Mouse (Mus musculus): ENCODE measurements around the gene Dnajb12. TPM values are rescaled to one million over a fixed set of nuclear protein-coding genes. Genes with fewer than 3 reads are reported as not detected.

The Dnajb12 gene
- 10 to 100 TPM; 28.4 to 33.0 TPM for total RNA-seq (2023)

GRCm38 (mm10) chr10:59879255-59880028, at the start of gene Dnajb12:
Gene Dnajb12 (plus strand): TSS chr10:59879556.

Other genes with a start within 250 kb of the Dnajb12 start
- 100 to 1,000 TPM in 1 of 2 experiments, 10 to 100 TPM in 1; 85.5 to 105 TPM for gene Micu1, start 177.1 kb upstream of the Dnajb12 start, total RNA-seq (2023)
- 10 to 100 TPM; 11.6 to 14.5 TPM for gene Ddit4, start 72.3 kb downstream of the Dnajb12 start, total RNA-seq (2023)
- gene Ascc1, start 123.2 kb downstream of the Dnajb12 start, total RNA-seq (2023) = 10 to 100 TPM in 1 of 2 experiments, 1 to 10 TPM in 1; 9.0 to 11.6 TPM
- 10 to 100 TPM; 24.3 to 26.5 TPM for gene Anapc16, start 123.6 kb downstream of the Dnajb12 start, total RNA-seq (2023)
- gene Spock2, start 226.7 kb downstream of the Dnajb12 start, total RNA-seq (2023) = under 1 TPM; 0.26 to 0.33 TPM

Measured in neutrophil, adult 59 days (primary cell).